ENCODE assay signal across 7 mouse cellular contexts in genomic region chr5:122421271-122422068, GRCm38 (mm10). TPM values are rescaled to one million over a fixed set of nuclear protein-coding genes. Genes with fewer than 3 reads are reported as not detected.
DNase-seq lines count a peak whose midpoint lies in the region; ATAC-seq lines count a peak whose summit lies in the region.

Gene Anapc7 (plus strand): TSS chr5:122421693.

- peak within 1 kb of the TSS; percentile 94 for H3K27ac ChIP-seq in embryonic facial prominence, embryonic 12.5 days
- H3K27ac ChIP-seq in heart, embryonic 14.5 days (replicated peaks in 1 of 2; ENCODE audit: control insufficient read depth in 1 of 2, insufficient read depth in 1 of 2, low read depth in 2 of 2, low read length in 2 of 2): peak within 1 kb of the TSS; percentile 83 to 89
- peak within 1 kb of the TSS; percentile 97 for H3K27ac ChIP-seq in midbrain, embryonic 15.5 days

- H3K9ac ChIP-seq in embryonic facial prominence, embryonic 12.5 days: peak within 1 kb of the TSS; percentile 97
- H3K9ac ChIP-seq in heart, embryonic 14.5 days (ENCODE audit: low read length): peak within 1 kb of the TSS; percentile 96
- H3K9ac ChIP-seq in midbrain, embryonic 15.5 days: peak within 1 kb of the TSS; percentile 79

- H3K4me1 ChIP-seq in embryonic facial prominence, embryonic 12.5 days: peaks cover 16% of the 10 kb centered on the region
- H3K4me1 ChIP-seq in heart, embryonic 14.5 days (ENCODE audit: control insufficient read depth in 2 of 2, insufficient read depth in 2 of 2, low read length in 2 of 2): peaks cover 4 to 15% of the 10 kb centered on the region in 2 experiments; a peak in 3 of 4 replicates
- peaks cover 21% of the 10 kb centered on the region for H3K4me1 ChIP-seq in midbrain, embryonic 15.5 days

- WGBS in embryonic facial prominence, embryonic 12.5 days: 24% methylated on average over 17 of the region's 17 CpGs
- 18% methylated on average over 17 of the region's 17 CpGs for WGBS in heart, embryonic 14.5 days
- WGBS in midbrain, embryonic 15.5 days: 21% methylated on average over 17 of the region's 17 CpGs

- peak within 1 kb of the TSS; percentile 92 for H3K4me3 ChIP-seq in embryonic facial prominence, embryonic 12.5 days
- peak within 1 kb of the TSS; percentile 86 to 87 for H3K4me3 ChIP-seq in heart, embryonic 14.5 days (ENCODE audit: control insufficient read depth in 1 of 2, insufficient read depth in 1 of 2, low read depth in 1 of 2, low read length in 2 of 2)
- peak within 1 kb of the TSS; percentile 86 for H3K4me3 ChIP-seq in midbrain, embryonic 15.5 days

- no peaks in the 10 kb centered on the region for H3K27me3 ChIP-seq in embryonic facial prominence, embryonic 12.5 days
- no peaks in the 10 kb centered on the region for H3K27me3 ChIP-seq in heart, embryonic 14.5 days (ENCODE audit: control insufficient read depth, insufficient read depth, low read length)
- no peaks in the 10 kb centered on the region for H3K27me3 ChIP-seq in midbrain, embryonic 15.5 days (replicated peaks)

- H3K9me3 ChIP-seq in embryonic facial prominence, embryonic 12.5 days: no peaks in the 10 kb centered on the region
- H3K9me3 ChIP-seq in heart, embryonic 14.5 days (ENCODE audit: control insufficient read depth, low read length): no peaks in the 10 kb centered on the region
- H3K9me3 ChIP-seq in midbrain, embryonic 15.5 days: no peaks in the 10 kb centered on the region

- peaks cover 3% of the 10 kb centered on the region; the same call in 1 of the 2 replicates for H3K36me3 ChIP-seq in embryonic facial prominence, embryonic 12.5 days
- H3K36me3 ChIP-seq in heart, embryonic 14.5 days (ENCODE audit: control insufficient read depth, insufficient read depth, low read length): peaks cover 7% of the 10 kb centered on the region; the same call in 1 of the 2 replicates
- H3K36me3 ChIP-seq in midbrain, embryonic 15.5 days (replicated peaks): no peaks in the 10 kb centered on the region

- ATAC-seq in embryonic facial prominence, embryonic 12.5 days (ENCODE audit: insufficient number of reproducible peaks, insufficient read depth, low FRiP score, low TSS enrichment): 0 out of 2 replicates have a peak, but pooled peaks have one; percentile 23
- no peak for ATAC-seq in heart, embryonic 14.5 days (ENCODE audit: insufficient number of reproducible peaks, insufficient read depth, low FRiP score, low read depth)
- peak; percentile 53 for ATAC-seq in midbrain, embryonic 15.5 days (replicated peaks)

- no peak for DNase-seq in urinary bladder, adult 2 months (ENCODE audit: low spot score)
- DNase-seq in urinary bladder, postnatal 36 days (ENCODE audit: low spot score in 2 of 2): no peak
- no peak for DNase-seq in layer of hippocampus, postnatal 36 days
- no peak for DNase-seq in ovary, postnatal 36 days (ENCODE audit: low spot score)

- H3K4me2 ChIP-seq in embryonic facial prominence, embryonic 12.5 days (replicated peaks): peak within 1 kb of the TSS; percentile 78
- H3K4me2 ChIP-seq in heart, embryonic 14.5 days (ENCODE audit: low read length): peak within 1 kb of the TSS; percentile 93
- peak within 1 kb of the TSS; percentile 84 for H3K4me2 ChIP-seq in midbrain, embryonic 15.5 days

RNA-seq across cellular contexts. Expression of gene Anapc7, which starts in this region (rescaled TPM):
- 41.6 and 46.7 TPM in 2 replicates for polyA plus RNA-seq in urinary bladder, adult 2 months (2012; rRNA removed)
- polyA plus RNA-seq in embryonic facial prominence, embryonic 12.5 days (2016; fragmentation: Nextera tagmentation; extraction: Ambion mirVana): 56.1 and 58.0 TPM in 2 replicates
- polyA plus RNA-seq in heart, embryonic 14.5 days (2014; fragmentation: Nextera tagmentation; extraction: Ambion mirVana): 19.8 and 22.3 TPM in 2 replicates
- 10 to 100 TPM; 28.6 to 30.5 TPM for total RNA-seq in layer of hippocampus, postnatal 36 days (2021)
- 51.2 and 54.5 TPM in 2 replicates for polyA plus RNA-seq in midbrain, embryonic 15.5 days (2015; fragmentation: Nextera tagmentation; extraction: Ambion mirVana)
